Mouse (Mus musculus): Measurements from ENCODE around the gene Maf. TPM values are rescaled to one million over a fixed set of nuclear protein-coding genes. Genes with fewer than 3 reads are reported as not detected.
A peak's percentile ranks its signal among the peaks of the same experiment; 100 is the strongest.

Gene Maf
- total and polyA plus RNA-seq, 2 experiments = 6.4 to 10.6 TPM

DNA sequence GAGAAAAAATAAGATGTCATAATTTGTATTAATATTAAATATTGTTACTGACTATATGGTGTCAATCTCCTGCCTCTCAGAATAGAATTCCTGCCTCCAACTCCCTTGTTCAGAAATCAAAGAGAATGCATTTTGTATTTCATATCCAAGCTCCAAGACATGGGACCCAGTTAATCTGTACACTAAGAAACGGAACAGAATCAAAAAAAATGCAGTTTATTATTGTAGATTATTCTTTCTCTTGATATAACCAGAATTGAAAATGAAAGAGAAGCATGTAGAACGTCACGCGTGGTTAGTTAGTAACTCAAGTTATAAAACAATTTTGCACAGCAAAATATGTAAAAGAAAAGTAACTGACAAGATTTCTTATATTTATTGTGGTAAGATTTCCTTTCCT lies 4.5 kb downstream of the Maf start:
- no peak for DNase-seq (ENCODE audit: extremely low read depth, low read depth, low spot score)
- Histone ChIP-seq H3K27me3 (ENCODE audit: control insufficient read depth, insufficient read depth, low read length) (no peaks in the 10 kb centered on the region), H3K4me1 (ENCODE audit: control insufficient read depth, insufficient read depth, low read length) (peaks cover 4% of the 10 kb centered on the region; the same call in 1 of the 2 replicates), H3K27ac (replicated peaks; ENCODE audit: insufficient read depth, low read depth, low read length) (no peak overlapping the region), H3K36me3 (ENCODE audit: control insufficient read depth, insufficient read depth, low read length) (peaks cover 3% of the 10 kb centered on the region; the same call in 1 of the 2 replicates), H3K79me2 (ENCODE audit: control insufficient read depth, insufficient read depth, low read length) (peaks cover 3% of the 10 kb centered on the region; the same call in 1 of the 2 replicates), H3K4me3 (ENCODE audit: insufficient read depth, low read depth, low read length) (peak overlapping the region; percentile 35; the same call in 1 of the 2 replicates), H3K9ac (ENCODE audit: low read depth, low read length) (no peak overlapping the region)
- no peak for TF ChIP-seq CTCF (IDR thresholded peaks at IDR 0.05; ENCODE audit: low read depth, low read length)
- no peak for TF ChIP-seq POLR2A (IDR thresholded peaks at IDR 0.05; ENCODE audit: extremely low read depth, insufficient read depth, low read length)
- WGBS = 65% methylated on average over 4 of the region's 4 CpGs

GRCm38 (mm10) chr8:115701001-115701400 lies 6.6 kb downstream of the Maf start:
- H3K9ac ChIP-seq (ENCODE audit: low read depth, low read length) = no peak overlapping the region; the same call in 1 of the 2 replicates

DNA sequence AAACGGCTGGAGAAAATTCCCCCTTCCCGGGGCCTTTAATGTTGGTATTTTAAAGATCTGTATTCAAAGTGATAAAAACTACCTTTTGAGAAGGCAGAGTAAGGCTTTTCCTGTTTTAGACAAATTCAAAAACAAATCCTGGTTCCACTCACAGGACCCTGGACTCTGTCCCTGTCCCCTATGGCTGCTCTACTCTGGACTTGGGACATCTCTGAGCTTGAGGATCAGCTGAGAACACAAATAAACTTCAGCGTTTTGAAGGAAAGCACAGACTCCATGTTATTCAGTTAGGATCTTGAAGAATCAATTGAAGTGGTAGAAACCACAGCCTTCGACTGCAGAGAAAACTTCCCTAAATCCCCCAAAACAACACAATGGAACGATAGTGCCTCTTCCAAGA lies 8.4 kb downstream of the Maf start:
- 56% methylated on average over 5 of the region's 5 CpGs for WGBS
- peak overlapping the region; percentile 82 for H3K27ac ChIP-seq (replicated peaks; ENCODE audit: insufficient read depth, low read depth, low read length)

More at GRCm38 (mm10) chr8:115701001-115701400, 6.6 kb downstream of the Maf start:
- no peak for DNase-seq (ENCODE audit: extremely low read depth, low read depth, low spot score)
- WGBS = 80% methylated on average over 5 of the region's 5 CpGs
- Histone ChIP-seq H3K36me3 (ENCODE audit: control insufficient read depth, insufficient read depth, low read length) (peaks cover 3% of the 10 kb centered on the region; the same call in 1 of the 2 replicates), H3K4me3 (ENCODE audit: insufficient read depth, low read depth, low read length) (peak overlapping the region; percentile 33; the same call in 1 of the 2 replicates), H3K4me1 (ENCODE audit: control insufficient read depth, insufficient read depth, low read length) (peaks cover 4% of the 10 kb centered on the region; the same call in 1 of the 2 replicates), H3K27ac (replicated peaks; ENCODE audit: insufficient read depth, low read depth, low read length) (peak overlapping the region; percentile 25), H3K27me3 (ENCODE audit: control insufficient read depth, insufficient read depth, low read length) (no peaks in the 10 kb centered on the region), H3K79me2 (ENCODE audit: control insufficient read depth, insufficient read depth, low read length) (peaks cover 3% of the 10 kb centered on the region; the same call in 1 of the 2 replicates)
- TF ChIP-seq CTCF (IDR thresholded peaks at IDR 0.05; ENCODE audit: low read depth, low read length) (no peak), POLR2A (IDR thresholded peaks at IDR 0.05; ENCODE audit: extremely low read depth, insufficient read depth, low read length) (no peak)

DNA sequence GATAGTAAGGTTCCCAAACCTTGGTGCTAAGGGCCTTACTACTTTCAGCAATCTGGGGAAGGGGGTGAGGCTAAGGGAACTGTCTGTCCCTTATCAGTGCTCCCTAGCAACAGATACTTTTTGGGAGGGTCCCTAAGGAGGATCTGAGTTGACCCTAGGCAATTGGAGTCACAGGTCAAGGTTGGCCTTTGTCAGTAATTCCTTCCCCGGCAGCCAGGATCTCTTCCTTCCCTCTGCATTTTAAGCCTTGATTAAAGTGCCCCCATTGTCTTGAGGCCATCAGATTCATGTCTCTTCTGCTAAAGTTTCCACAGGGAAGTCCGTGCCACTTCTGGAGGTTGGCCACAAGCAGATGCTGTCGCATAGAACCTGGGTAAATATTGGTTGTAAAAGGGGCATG lies 10.2 kb downstream of the Maf start:
- Histone ChIP-seq H3K27me3 (ENCODE audit: control insufficient read depth, insufficient read depth, low read length) (no peaks in the 10 kb centered on the region), H3K27ac (replicated peaks; ENCODE audit: insufficient read depth, low read depth, low read length) (peak overlapping the region; percentile 65)
- WGBS = 56% methylated on average over 3 of the region's 3 CpGs

More for the DNA sequence above, 8.4 kb downstream of the Maf start:
- H3K27me3 ChIP-seq (ENCODE audit: control insufficient read depth, insufficient read depth, low read length) = no peaks in the 10 kb centered on the region
- H3K79me2 ChIP-seq (ENCODE audit: control insufficient read depth, insufficient read depth, low read length) = no peaks in the 10 kb centered on the region; the same call in 1 of the 2 replicates
- TF ChIP-seq CTCF (IDR thresholded peaks at IDR 0.05; ENCODE audit: low read depth, low read length) (no peak), POLR2A (IDR thresholded peaks at IDR 0.05; ENCODE audit: extremely low read depth, insufficient read depth, low read length) (no peak)
- 0 out of 2 replicates have a peak overlapping the region, but pooled peaks have one; percentile 39 for H3K9ac ChIP-seq (ENCODE audit: low read depth, low read length)
- peaks cover 4% of the 10 kb centered on the region; the same call in 1 of the 2 replicates for H3K4me1 ChIP-seq (ENCODE audit: control insufficient read depth, insufficient read depth, low read length)
- no peak overlapping the region for H3K4me3 ChIP-seq (ENCODE audit: insufficient read depth, low read depth, low read length)
- peaks cover 5% of the 10 kb centered on the region; the same call in 1 of the 2 replicates for H3K36me3 ChIP-seq (ENCODE audit: control insufficient read depth, insufficient read depth, low read length)
- peak; percentile 51 for DNase-seq (ENCODE audit: extremely low read depth, low read depth, low spot score)

DNA sequence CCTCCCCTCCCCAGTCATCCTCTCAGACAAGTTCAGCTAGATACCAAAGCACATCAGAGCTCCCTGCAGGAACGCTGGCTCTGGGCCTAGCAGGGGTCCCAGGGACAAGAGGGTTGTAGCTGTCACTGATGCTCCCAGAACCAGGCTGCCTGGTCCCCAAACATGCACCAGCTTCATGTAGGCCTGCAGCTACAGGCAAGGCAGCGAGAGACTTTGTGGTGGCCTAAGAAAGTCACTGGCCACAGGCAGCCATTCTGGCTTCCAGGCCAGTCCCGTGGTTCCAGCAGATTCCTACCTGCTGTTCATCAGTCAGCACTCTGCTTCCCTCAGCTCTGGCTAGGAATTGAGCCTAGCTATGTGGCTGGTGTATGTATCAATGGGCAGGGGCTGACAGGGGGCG lies 10.9 kb downstream of the Maf start:
- Histone ChIP-seq H3K27me3 (ENCODE audit: control insufficient read depth, insufficient read depth, low read length) (no peaks in the 10 kb centered on the region), H3K9ac (ENCODE audit: low read depth, low read length) (peak overlapping the region; percentile 37; the same call in 1 of the 2 replicates), H3K36me3 (ENCODE audit: control insufficient read depth, insufficient read depth, low read length) (peaks cover 6% of the 10 kb centered on the region; the same call in 1 of the 2 replicates), H3K4me3 (ENCODE audit: insufficient read depth, low read depth, low read length) (no peak overlapping the region), H3K4me1 (ENCODE audit: control insufficient read depth, insufficient read depth, low read length) (peaks cover 4% of the 10 kb centered on the region; the same call in 1 of the 2 replicates), H3K79me2 (ENCODE audit: control insufficient read depth, insufficient read depth, low read length) (no peaks in the 10 kb centered on the region; the same call in 1 of the 2 replicates), H3K27ac (replicated peaks; ENCODE audit: insufficient read depth, low read depth, low read length) (peak overlapping the region; percentile 57; the same call in 1 of the 2 replicates)
- no peak for DNase-seq (ENCODE audit: extremely low read depth, low read depth, low spot score)
- TF ChIP-seq CTCF (IDR thresholded peaks at IDR 0.05; ENCODE audit: low read depth, low read length) = no peak
- 88% methylated on average over 4 of the region's 4 CpGs for WGBS

More for the DNA sequence above, 10.2 kb downstream of the Maf start:
- Histone ChIP-seq H3K9ac (ENCODE audit: low read depth, low read length) (no peak overlapping the region), H3K4me3 (ENCODE audit: insufficient read depth, low read depth, low read length) (no peak overlapping the region), H3K36me3 (ENCODE audit: control insufficient read depth, insufficient read depth, low read length) (peaks cover 6% of the 10 kb centered on the region), H3K4me1 (ENCODE audit: control insufficient read depth, insufficient read depth, low read length) (peaks cover 4% of the 10 kb centered on the region; the same call in 1 of the 2 replicates), H3K79me2 (ENCODE audit: control insufficient read depth, insufficient read depth, low read length) (no peaks in the 10 kb centered on the region; the same call in 1 of the 2 replicates)
- TF ChIP-seq CTCF (IDR thresholded peaks at IDR 0.05; ENCODE audit: low read depth, low read length) = no peak
- TF ChIP-seq POLR2A (IDR thresholded peaks at IDR 0.05; ENCODE audit: extremely low read depth, insufficient read depth, low read length) = no peak
- DNase-seq (ENCODE audit: extremely low read depth, low read depth, low spot score) = no peak

DNA sequence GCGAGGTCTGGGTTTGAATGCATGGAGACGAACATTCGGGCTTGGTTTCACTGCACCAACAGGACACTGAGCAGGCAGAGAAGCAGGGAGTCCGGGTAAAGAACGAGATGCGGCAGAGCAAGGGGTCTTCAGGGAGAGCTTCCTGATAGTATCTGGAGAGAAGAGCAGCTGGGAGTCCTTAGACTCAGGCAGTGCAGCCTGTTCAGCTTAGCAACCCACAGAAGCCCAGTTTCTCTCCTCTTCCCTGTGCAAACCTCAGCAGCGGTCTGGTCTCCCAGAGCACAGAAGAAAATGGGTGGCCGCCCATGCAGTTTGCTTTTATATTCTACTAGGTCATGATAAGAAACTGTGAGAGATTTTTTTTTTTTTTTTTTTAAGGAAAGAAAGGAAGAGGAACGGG lies 20.2 kb downstream of the Maf start:
- TF ChIP-seq CTCF (IDR thresholded peaks at IDR 0.05; ENCODE audit: low read depth, low read length) (no peak), POLR2A (IDR thresholded peaks at IDR 0.05; ENCODE audit: extremely low read depth, insufficient read depth, low read length) (no peak)
- no peak overlapping the region for H3K4me3 ChIP-seq (ENCODE audit: insufficient read depth, low read depth, low read length)
- WGBS = 81% methylated on average over 9 of the region's 9 CpGs

More for the DNA sequence above, 20.2 kb downstream of the Maf start:
- H3K79me2 ChIP-seq (ENCODE audit: control insufficient read depth, insufficient read depth, low read length) = no peaks in the 10 kb centered on the region
- H3K4me1 ChIP-seq (ENCODE audit: control insufficient read depth, insufficient read depth, low read length) = no peaks in the 10 kb centered on the region
- H3K27me3 ChIP-seq (ENCODE audit: control insufficient read depth, insufficient read depth, low read length) = no peaks in the 10 kb centered on the region
- no peak for DNase-seq (ENCODE audit: extremely low read depth, low read depth, low spot score)
- H3K27ac ChIP-seq (replicated peaks; ENCODE audit: insufficient read depth, low read depth, low read length) = no peak overlapping the region
- H3K36me3 ChIP-seq (ENCODE audit: control insufficient read depth, insufficient read depth, low read length) = peaks cover 7% of the 10 kb centered on the region
- H3K9ac ChIP-seq (ENCODE audit: low read depth, low read length) = no peak overlapping the region

All from liver, adult 2 months (tissue).